Mouse (Mus musculus) cortical plate, adult 2 months (tissue): ENCODE results near the gene Tex16. TPM values are rescaled to one million over a fixed set of nuclear protein-coding genes. Genes with fewer than 3 reads are reported as not detected.

Experiments
- H3K27ac ChIP-seq: fragments of 200-500 bp; 2 replicates; pipeline ENCODE4 v1.5.1; 2012; ENCODE audit warnings: low read length, control low read depth, inconsistent platforms; ENCODE audit not compliant: insufficient read depth
- H3K4me1 ChIP-seq: fragments of 200-500 bp; 2 replicates; pipeline ENCODE4 v1.6.1; 2011; ENCODE audit warnings: low read length; ENCODE audit not compliant: control insufficient read depth, insufficient read depth
- H3K4me3 ChIP-seq: fragments of 200-500 bp; 2 replicates; pipeline ENCODE4 v1.5.1; 2011; ENCODE audit warnings: mild to moderate bottlenecking, low read length, control low read depth; ENCODE audit not compliant: insufficient read depth
- CTCF ChIP-seq: fragments of 200-500 bp; IDR thresholded peaks from 2 replicates; pipeline ENCODE4 v1.5.1; 2011; ENCODE audit warnings: mild to moderate bottlenecking, control low read depth, low read length; ENCODE audit not compliant: insufficient read depth; ENCODE audit errors: extremely low read depth
- POLR2A ChIP-seq: fragments of 200-500 bp; IDR thresholded peaks from 2 replicates; pipeline ENCODE4 v1.6.1; 2011; ENCODE audit warnings: mild to moderate bottlenecking, low read length, control low read depth; ENCODE audit not compliant: insufficient read depth; ENCODE audit errors: extremely low read depth
- polyA plus RNA-seq: library from polyadenylated mRNA; depleted of rRNA; stranded (reverse); fragments of >200 nt; gene quantifications from 2 replicates; pipeline ENCODE4 v1.2.3, GENCODE M21; 2012; rRNA removed

Gene Tex16
- not detected in 2 replicates for polyA plus RNA-seq

- H3K4me3 ChIP-seq: no peak within 1 kb of the TSS
- H3K4me1 ChIP-seq: no peaks in the 10 kb centered on the region
- TF ChIP-seq CTCF: no peak
- no peak for TF ChIP-seq POLR2A
- no peak within 1 kb of the TSS for H3K27ac ChIP-seq
These were observed at the start of gene Tex16 for GRCm38 (mm10) chrX:112010707-112011106. Gene Tex16 (plus strand): TSS chrX:112011007.

- no peak overlapping the region for H3K4me3 ChIP-seq
- no peak for TF ChIP-seq CTCF
- TF ChIP-seq POLR2A: no peak
- H3K27ac ChIP-seq: no peak overlapping the region
- H3K4me1 ChIP-seq: no peaks in the 10 kb centered on the region
These were observed 11.1 kb upstream of the Tex16 start for GRCm38 (mm10) chrX:111999661-112000060.

Other genes with a start within 250 kb of the Tex16 start
- gene Gm45194, start 119.6 kb upstream of the Tex16 start, polyA plus RNA-seq: not detected in 2 replicates
- gene 4933403O08Rik, start 228.0 kb downstream of the Tex16 start, polyA plus RNA-seq: not detected in 2 replicates